Mouse (Mus musculus) midbrain, postnatal 0 days (tissue): ENCODE measurements around the gene Ltbp2. TPM values are rescaled to one million over a fixed set of nuclear protein-coding genes. Genes with fewer than 3 reads are reported as not detected.

Source experiments
- ATAC-seq: fragments of 200-750 bp; cut with Nextera tagmentation; 2 replicates; pipeline ENCODE4 v1.8.0; 2017; ENCODE audit warnings: moderate number of reproducible peaks, mild to moderate bottlenecking, moderate TSS enrichment, moderate library complexity; ENCODE audit not compliant: low FRiP score
- DNase-seq: peaks from one replicate; pipeline ENCODE4 v3.0.0-alpha.2; 2015; ENCODE audit warnings: low spot score
- H3K27ac ChIP-seq: fragments of 300-500 bp; sonication (generic); 2 replicates; pipeline ENCODE4 v1.5.1; 2014; ENCODE audit warnings: low read depth, mild to moderate bottlenecking, low read length, mixed read lengths
- H3K27me3 ChIP-seq: fragments of 300-500 bp; sonication (generic); 2 replicates; pipeline ENCODE4 v1.6.1; 2014; ENCODE audit warnings: low read length, control low read depth, mixed read lengths; ENCODE audit not compliant: insufficient read depth
- H3K36me3 ChIP-seq: fragments of 300-500 bp; sonication (generic); 2 replicates; pipeline ENCODE4 v1.6.1; 2014; ENCODE audit warnings: low read length, control low read depth, mixed read lengths; ENCODE audit not compliant: insufficient read depth
- H3K4me1 ChIP-seq: fragments of 300-500 bp; sonication (generic); 2 replicates; pipeline ENCODE4 v1.6.1; 2014; ENCODE audit warnings: mild to moderate bottlenecking, control low read depth, antibody characterized with exemption, low read length, mixed read lengths; ENCODE audit not compliant: insufficient read depth
- H3K4me2 ChIP-seq: fragments of 300-500 bp; sonication (generic); 2 replicates; pipeline ENCODE4 v1.6.1; 2014; ENCODE audit warnings: low read depth, mild to moderate bottlenecking, low read length, mixed read lengths; ENCODE audit not compliant: poor library complexity, severe bottlenecking
- H3K4me3 ChIP-seq: fragments of 300-500 bp; sonication (generic); 2 replicates; pipeline ENCODE4 v1.5.1; 2014; ENCODE audit warnings: low read depth, mild to moderate bottlenecking, low read length, moderate library complexity
- H3K9ac ChIP-seq: fragments of 300-500 bp; sonication (generic); replicated peaks from 2 replicates; pipeline ENCODE4 v1.6.1; 2014; ENCODE audit warnings: mild to moderate bottlenecking, low read length, moderate library complexity, mixed read lengths; ENCODE audit not compliant: poor library complexity, severe bottlenecking
- H3K9me3 ChIP-seq: fragments of 300-500 bp; sonication (generic); 2 replicates; pipeline ENCODE4 v1.6.1; 2016; ENCODE audit warnings: low read length, control low read depth
- CTCF ChIP-seq: IDR thresholded peaks from 2 replicates; pipeline ENCODE4 v1.5.1; 2016; ENCODE audit warnings: antibody characterized with exemption, mild to moderate bottlenecking
- WGBS: fragments of 180-500 bp; shearing (Covaris S2); extraction: QIAGEN DNeasy Blood & Tissue Kit; methylation state at CpG from one replicate; pipeline ENCODE4 v1.1.7; 2014; 5-methylcytosine and 5-hydroxymethylcytosine counted together
- polyA plus RNA-seq: library from polyadenylated mRNA; unstranded; fragments of >200 nt; fragmentation: Nextera tagmentation; extraction: Ambion mirVana; gene quantifications from 2 replicates; pipeline ENCODE4 v1.2.1, GENCODE M21; 2015
- total RNA-seq: library from RNA; depleted of rRNA; stranded (reverse); fragments of >200 nt; gene quantifications from 2 replicates; pipeline ENCODE4 v1.2.3, GENCODE M21; 2014

Ltbp2 gene
- total and polyA plus RNA-seq, 2 experiments from 2014 or later: 0.14 to 4.0 TPM

- ATAC-seq (no peak), DNase-seq (no peak)
- Histone ChIP-seq H3K4me3 (no peak overlapping the region), H3K36me3 (no peaks in the 10 kb centered on the region), H3K27me3 (no peaks in the 10 kb centered on the region), H3K9me3 (no peaks in the 10 kb centered on the region), H3K27ac (no peak overlapping the region), H3K4me1 (no peaks in the 10 kb centered on the region), H3K4me2 (no peak overlapping the region), H3K9ac (no peak overlapping the region)
- no peak for TF ChIP-seq CTCF
- 78% methylated on average over 7 of the region's 7 CpGs for WGBS
Measured at GRCm38 (mm10) chr12:84900317-84900716, 24.0 kb upstream of the Ltbp2 start.

- no peak overlapping the region for H3K27ac ChIP-seq
- H3K9ac ChIP-seq: no peak overlapping the region
- no peak overlapping the region for H3K4me2 ChIP-seq
- no peaks in the 10 kb centered on the region for H3K4me1 ChIP-seq
- 76% methylated on average over 5 of the region's 5 CpGs for WGBS
- TF ChIP-seq CTCF: no peak
- DNase-seq (no peak), ATAC-seq (no peak)
- no peaks in the 10 kb centered on the region for H3K27me3 ChIP-seq
- no peaks in the 10 kb centered on the region for H3K9me3 ChIP-seq
- no peaks in the 10 kb centered on the region for H3K36me3 ChIP-seq
- H3K4me3 ChIP-seq: no peak overlapping the region
Measured at GRCm38 (mm10) chr12:84897322-84897721, 21.0 kb upstream of the Ltbp2 start.

- no peak overlapping the region for H3K4me3 ChIP-seq
- H3K36me3 ChIP-seq: no peaks in the 10 kb centered on the region
- H3K9ac ChIP-seq: no peak overlapping the region
- H3K27me3 ChIP-seq: no peaks in the 10 kb centered on the region
- H3K27ac ChIP-seq: no peak overlapping the region
- ATAC-seq: no peak
- WGBS: 80% methylated on average over 6 of the region's 6 CpGs
- no peaks in the 10 kb centered on the region for H3K9me3 ChIP-seq
- no peak for TF ChIP-seq CTCF
- DNase-seq: no peak
- H3K4me2 ChIP-seq: no peak overlapping the region
- no peaks in the 10 kb centered on the region for H3K4me1 ChIP-seq
Measured at GRCm38 (mm10) chr12:84896235-84896634, 19.9 kb upstream of the Ltbp2 start.

- no peaks in the 10 kb centered on the region for H3K27me3 ChIP-seq
- H3K36me3 ChIP-seq: no peaks in the 10 kb centered on the region
- H3K9me3 ChIP-seq: no peaks in the 10 kb centered on the region
- WGBS: 62% methylated on average over 9 of the region's 9 CpGs
- no peak overlapping the region for H3K4me2 ChIP-seq
- no peak for TF ChIP-seq CTCF
- ATAC-seq (no peak), DNase-seq (peak; percentile 19)
- H3K4me3 ChIP-seq: no peak overlapping the region
- H3K9ac ChIP-seq: no peak overlapping the region
- H3K27ac ChIP-seq: no peak overlapping the region
- no peaks in the 10 kb centered on the region for H3K4me1 ChIP-seq
Measured at GRCm38 (mm10) chr12:84893648-84894628, 17.6 kb upstream of the Ltbp2 start.

- WGBS: 69% methylated on average over 15 of the region's 15 CpGs
- ATAC-seq (no peak), DNase-seq (no peak)
- H3K4me1 ChIP-seq: no peaks in the 10 kb centered on the region
- no peaks in the 10 kb centered on the region for H3K27me3 ChIP-seq
- H3K4me3 ChIP-seq: no peak overlapping the region
- no peak for TF ChIP-seq CTCF
- H3K36me3 ChIP-seq: no peaks in the 10 kb centered on the region
- H3K4me2 ChIP-seq: no peak overlapping the region
- no peak overlapping the region for H3K27ac ChIP-seq
- no peaks in the 10 kb centered on the region for H3K9me3 ChIP-seq
- H3K9ac ChIP-seq: no peak overlapping the region
Measured at GRCm38 (mm10) chr12:84890289-84890688, 14.0 kb upstream of the Ltbp2 start.

GRCm38 (mm10) chr12:84885107-84885876, 9.0 kb upstream of the Ltbp2 start:
- no peak overlapping the region for H3K9ac ChIP-seq
- no peaks in the 10 kb centered on the region for H3K27me3 ChIP-seq
- H3K4me2 ChIP-seq: no peak overlapping the region
- no peaks in the 10 kb centered on the region for H3K9me3 ChIP-seq
- no peaks in the 10 kb centered on the region for H3K36me3 ChIP-seq
- H3K4me1 ChIP-seq: no peaks in the 10 kb centered on the region
- no peak for DNase-seq
- 71% methylated on average over 11 of the region's 11 CpGs for WGBS
- no peak overlapping the region for H3K4me3 ChIP-seq
- H3K27ac ChIP-seq: no peak overlapping the region
- no peak for TF ChIP-seq CTCF
- ATAC-seq: no peak
